Mouse (Mus musculus) testis, adult 2 months (tissue): ENCODE results near the gene Opn5. TPM values are rescaled to one million over a fixed set of nuclear protein-coding genes. Genes with fewer than 3 reads are reported as not detected.

Experiments
- H3K27ac ChIP-seq: fragments of 200-500 bp; 2 replicates; pipeline ENCODE4 v1.5.1; 2012; ENCODE audit warnings: low read depth, low read length; ENCODE audit not compliant: control insufficient read depth, insufficient read depth
- H3K27me3 ChIP-seq: fragments of 200-500 bp; 2 replicates; pipeline ENCODE4 v1.6.1; 2012; ENCODE audit warnings: mild to moderate bottlenecking, low read length, moderate library complexity; ENCODE audit not compliant: control insufficient read depth, insufficient read depth
- H3K36me3 ChIP-seq: fragments of 200-500 bp; 2 replicates; pipeline ENCODE4 v1.6.1; 2012; ENCODE audit warnings: mild to moderate bottlenecking, low read length; ENCODE audit not compliant: control insufficient read depth, insufficient read depth
- H3K4me1 ChIP-seq: fragments of 200-500 bp; 2 replicates; pipeline ENCODE4 v1.6.1; 2012; ENCODE audit warnings: low read length; ENCODE audit not compliant: control insufficient read depth, insufficient read depth
- H3K4me3 ChIP-seq: fragments of 200-500 bp; 2 replicates; pipeline ENCODE4 v1.5.1; 2012; ENCODE audit warnings: low read depth, mild to moderate bottlenecking, low read length, moderate library complexity, mixed read lengths; ENCODE audit not compliant: control insufficient read depth
- CTCF ChIP-seq: fragments of 200-500 bp; IDR thresholded peaks from 2 replicates; pipeline ENCODE4 v1.5.1; 2012; ENCODE audit warnings: low read depth, mild to moderate bottlenecking, inconsistent platforms, low read length, moderate library complexity; ENCODE audit not compliant: control insufficient read depth, insufficient read depth, insufficient replicate concordance
- POLR2A ChIP-seq: fragments of 200-500 bp; IDR thresholded peaks from 2 replicates; pipeline ENCODE4 v1.6.1; 2012; ENCODE audit warnings: low read depth, mild to moderate bottlenecking, inconsistent platforms, low read length, moderate library complexity; ENCODE audit not compliant: control insufficient read depth
- polyA plus RNA-seq: library from polyadenylated mRNA; depleted of rRNA; stranded (reverse); fragments of >200 nt; gene quantifications from 2 replicates; pipeline ENCODE4 v1.2.3, GENCODE M21; 2012; rRNA removed

Gene Opn5
- polyA plus RNA-seq, 1 experiment = not detected

DNA sequence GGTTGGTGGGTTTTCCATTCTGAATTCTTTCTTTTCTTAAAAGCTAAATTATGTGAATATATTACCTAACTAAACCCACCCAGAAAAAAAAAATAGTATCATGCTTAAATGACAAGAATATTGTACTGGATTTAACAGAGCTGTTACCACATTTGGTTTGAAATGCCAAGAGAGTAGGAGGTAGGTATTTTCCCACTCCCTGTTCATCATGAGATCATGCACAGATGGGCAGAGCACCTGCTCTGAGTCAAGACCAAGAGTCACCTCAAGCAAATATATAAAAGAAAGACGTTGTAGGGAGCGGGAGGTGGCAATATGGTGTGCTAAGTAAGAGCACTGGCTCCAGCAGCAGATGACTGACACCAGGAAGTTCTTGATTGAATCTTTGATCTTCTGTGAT lies 61.6 kb downstream of the Opn5 start:
- no peak for TF ChIP-seq CTCF
- TF ChIP-seq POLR2A = no peak
- H3K4me3 ChIP-seq = no peak overlapping the region
- no peaks in the 10 kb centered on the region for H3K36me3 ChIP-seq
- no peaks in the 10 kb centered on the region for H3K4me1 ChIP-seq
- H3K27ac ChIP-seq = no peak overlapping the region
- H3K27me3 ChIP-seq = no peaks in the 10 kb centered on the region

DNA sequence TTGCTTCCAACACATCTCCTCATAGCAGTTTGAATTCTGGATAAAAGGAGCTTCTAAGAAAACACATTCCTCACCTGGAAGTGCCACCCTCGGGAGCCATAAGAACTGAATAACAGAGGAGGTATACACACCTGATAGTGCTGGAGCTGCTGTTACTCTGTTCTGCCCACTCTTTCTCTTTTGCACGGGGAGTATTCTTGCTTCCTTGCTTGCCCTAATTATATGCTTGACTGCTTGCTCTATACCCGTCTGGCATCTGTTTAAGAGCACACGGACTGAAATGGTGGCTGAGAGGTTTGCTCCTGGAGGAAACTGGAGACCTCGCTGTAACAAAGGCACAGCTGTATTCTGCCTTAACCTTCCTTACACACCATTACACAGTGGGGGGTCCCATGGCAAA lies 81.0 kb downstream of the Opn5 start:
- TF ChIP-seq POLR2A = no peak
- TF ChIP-seq CTCF = no peak
- Histone ChIP-seq H3K4me3 (no peak overlapping the region), H3K27me3 (no peaks in the 10 kb centered on the region), H3K36me3 (no peaks in the 10 kb centered on the region), H3K4me1 (no peaks in the 10 kb centered on the region), H3K27ac (no peak overlapping the region)

DNA sequence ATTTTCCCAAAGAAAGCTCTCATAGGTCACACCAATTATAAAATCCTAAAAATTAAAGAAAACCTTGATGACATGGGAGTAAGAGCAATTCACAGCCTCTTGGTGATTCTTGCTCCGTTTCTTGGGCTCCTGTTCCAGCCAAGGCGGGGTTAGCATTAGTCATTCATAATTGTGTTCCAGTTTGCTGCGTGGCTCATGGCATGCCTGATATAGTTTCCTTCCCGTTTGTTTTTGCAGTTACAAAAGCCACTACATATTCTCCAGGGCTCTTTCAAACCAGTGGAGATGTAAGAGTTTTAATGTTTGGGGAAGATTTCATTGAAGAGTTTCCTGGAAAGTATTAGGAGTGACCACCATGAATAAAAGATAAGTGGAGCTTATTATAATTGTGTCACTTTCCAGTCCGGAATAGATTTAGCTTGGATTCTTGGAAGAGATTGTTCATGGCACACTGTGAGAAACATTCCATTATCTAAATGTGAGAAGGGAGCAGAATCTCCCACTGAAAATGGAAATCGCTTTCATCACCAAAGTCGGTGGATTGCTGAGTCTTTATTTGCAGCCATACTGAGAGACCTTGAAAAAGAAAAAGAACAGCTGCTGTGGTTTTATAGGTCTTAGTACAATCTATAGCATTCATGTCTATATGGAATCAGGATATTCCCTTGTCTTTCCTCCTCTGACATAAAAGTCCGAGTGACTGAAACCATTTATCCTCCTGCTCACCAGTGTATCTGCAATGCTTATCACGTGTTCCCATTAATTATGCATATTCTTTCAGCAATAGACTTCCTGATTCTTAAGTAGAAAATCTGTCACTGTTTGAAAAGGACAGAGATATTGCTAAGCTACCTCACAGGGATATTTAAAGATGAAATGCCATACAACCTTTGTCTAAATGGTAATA lies 101.6 kb downstream of the Opn5 start:
- no peaks in the 10 kb centered on the region for H3K36me3 ChIP-seq
- TF ChIP-seq POLR2A (no peak), CTCF (no peak)
- no peak overlapping the region for H3K27ac ChIP-seq

More for the DNA sequence above, 101.6 kb downstream of the Opn5 start:
- Histone ChIP-seq H3K4me3 (no peak overlapping the region), H3K27me3 (no peaks in the 10 kb centered on the region), H3K4me1 (no peaks in the 10 kb centered on the region)

Other genes with a start within 250 kb of the Opn5 start
- 0.12 and 0.14 TPM in 2 replicates for gene Adgrf4, start 80.9 kb upstream of the Opn5 start, polyA plus RNA-seq
- gene Adgrf2, start 130.8 kb upstream of the Opn5 start, polyA plus RNA-seq = 0.05 and 0.10 TPM in 2 replicates